Comparison of ENCODE assay signal across 17 mouse cellular contexts in genomic region chr14:29818251-29818650, GRCm38 (mm10).
DNase-seq lines count a peak whose midpoint lies in the region.
"Had no signal": no experiment of that assay in that cellular context is flagged by ENCODE, and none has a peak within 500 bp of the region (broad histone marks: within the 10 kb centered on the region; RNA-seq: fewer than 3 reads in every experiment).

No protein-coding gene starts in this region.

- DNase-seq in layer of hippocampus, adult 8-10 months (ENCODE audit: low spot score in 2 of 2) = peak; percentile 11 to 14
- DNase-seq in layer of hippocampus, adult 9-10 months (ENCODE audit: low spot score) = no peak
- peak; percentile 78 for DNase-seq in brain, adult 2 months (ENCODE audit: low read depth, low spot score)
- peak; percentile 31 to 62 for DNase-seq in frontal cortex, postnatal 36 days (ENCODE audit: low spot score in 2 of 2)
- peak; percentile 46 to 47 for DNase-seq in left cerebral cortex, postnatal 36 days (ENCODE audit: low spot score in 2 of 2)
- DNase-seq in cerebellum, adult 9-11 months = no peak
- no peak for DNase-seq in liver
- DNase-seq: adrenal gland, adult 2 months; adrenal gland, postnatal 36 days; cerebellum, adult 2 months; heart, adult 2 months; heart, postnatal 4 days; kidney, adult 8-10 months; kidney, postnatal 4 days; layer of hippocampus, postnatal 36 days; thymus, adult 2 months; thymus, postnatal 36 days had no signal

- intact Hi-C loops in left cerebral cortex, postnatal 36 days (cut with DNase I) = loop anchor here (5.0 kb wide), 1 partner anchor 96 kb away; the partner anchor contains the start of gene Cacna2d3

Comparison
In these comparisons a context has a peak if more than half of its experiments do, and no peak if none do; other contexts are left out.
1. DNase-seq: peak in layer of hippocampus, adult 8-10 months (2 of 2), brain, adult 2 months (single experiment), frontal cortex, postnatal 36 days (2 of 2) and left cerebral cortex, postnatal 36 days (2 of 2); none in layer of hippocampus, adult 9-10 months (single experiment), cerebellum, adult 9-11 months (single experiment) and liver (single experiment).